Mouse (Mus musculus) testis, postnatal 14 days (tissue): ENCODE data around the gene Afm.

Experiments used
- DNase-seq: peaks from one replicate; pipeline ENCODE4 v3.0.0; 2021; ENCODE audit warnings: low spot score

The Afm gene

DNA sequence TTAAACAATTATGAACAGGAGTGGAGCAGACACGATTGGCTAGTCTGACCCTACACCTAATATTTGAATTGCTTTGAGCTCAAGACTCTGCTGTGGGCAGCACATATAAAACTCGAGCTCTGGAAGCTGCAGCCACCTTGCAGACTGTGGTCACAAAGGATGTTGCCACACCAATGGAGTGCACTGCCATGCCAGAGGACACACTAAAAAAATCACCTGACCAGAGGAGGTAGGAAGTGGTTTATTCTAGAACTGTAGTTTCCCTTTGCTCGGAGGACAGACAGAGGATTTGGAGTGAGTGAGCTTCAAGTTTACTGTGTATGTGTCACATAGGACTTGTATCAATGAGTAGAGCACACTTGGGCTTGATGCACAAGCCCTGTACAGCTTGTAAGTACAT, 37.3 kb downstream of the Afm start:
- no peak for DNase-seq

DNA sequence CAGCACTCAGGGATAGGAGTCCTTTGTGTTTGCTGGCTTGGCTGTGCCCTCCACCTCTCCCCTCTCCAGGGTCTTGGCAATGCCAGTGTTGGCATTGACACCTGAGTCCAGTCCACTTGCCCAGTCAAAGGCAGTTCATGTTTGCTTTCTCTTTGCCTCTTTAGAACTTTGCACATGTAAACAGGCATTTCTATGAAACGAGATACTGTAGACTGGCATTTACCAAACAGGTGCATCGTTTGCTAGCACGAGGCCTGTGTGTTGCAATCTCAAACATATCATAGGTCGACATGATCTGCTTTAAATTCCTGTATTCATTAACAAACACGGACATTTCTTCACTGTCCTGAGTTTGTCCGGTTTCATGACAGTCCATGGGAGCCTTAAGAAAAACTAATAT, 42.0 kb downstream of the Afm start, which contains the start of gene 5830473C10Rik:
Gene 5830473C10Rik, plus strand, starts transcription at position 365 of the 400 bp plus-strand sequence.
- DNase-seq = no peak

DNA sequence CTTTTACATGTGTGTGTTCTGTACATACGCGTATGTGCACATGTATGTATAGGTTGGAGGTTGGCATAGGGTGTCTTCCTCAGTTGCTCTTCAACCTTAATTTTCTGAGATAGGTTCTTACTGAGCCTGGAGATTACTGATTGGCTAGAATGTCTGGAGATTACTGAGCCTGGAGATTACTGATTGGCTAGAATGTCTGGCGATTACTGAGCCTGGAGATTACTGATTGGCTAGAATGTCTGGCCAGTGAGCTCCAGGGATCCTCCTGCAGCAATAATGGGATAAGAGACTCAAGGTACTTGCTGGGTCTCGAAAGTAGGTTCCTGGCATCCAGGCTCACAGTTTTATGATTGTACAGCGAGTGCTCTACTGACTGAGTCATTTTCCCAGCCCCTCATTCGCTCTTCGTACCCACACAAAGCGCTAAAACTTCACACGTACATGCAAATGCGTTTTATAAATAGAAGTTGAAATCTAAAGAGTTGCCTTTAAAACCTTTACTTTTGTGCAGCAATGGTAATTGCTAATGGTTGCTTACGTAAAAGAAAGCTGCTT, 43.1 kb downstream of the Afm start:
- no peak for DNase-seq

DNA sequence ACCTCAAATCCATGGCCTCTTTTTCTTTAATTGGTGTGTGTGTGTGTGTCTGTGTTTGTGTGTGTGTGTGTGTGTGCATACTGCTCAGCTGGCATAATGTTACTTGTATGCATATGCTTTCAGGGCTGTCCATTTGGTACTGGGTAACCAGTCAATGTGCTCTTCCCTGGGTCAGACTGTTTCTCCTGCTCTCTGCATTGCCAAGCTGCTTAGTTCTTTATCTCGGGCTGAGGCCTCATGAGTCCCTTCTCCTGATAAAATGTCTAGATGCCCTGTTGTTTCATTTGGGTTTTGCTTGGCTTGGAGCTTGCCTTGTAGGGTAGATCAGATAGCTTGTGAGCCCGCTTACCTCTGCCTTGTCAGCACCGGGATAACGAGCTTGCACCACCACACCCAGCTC, 44.1 kb downstream of the Afm start:
- DNase-seq = no peak

DNA sequence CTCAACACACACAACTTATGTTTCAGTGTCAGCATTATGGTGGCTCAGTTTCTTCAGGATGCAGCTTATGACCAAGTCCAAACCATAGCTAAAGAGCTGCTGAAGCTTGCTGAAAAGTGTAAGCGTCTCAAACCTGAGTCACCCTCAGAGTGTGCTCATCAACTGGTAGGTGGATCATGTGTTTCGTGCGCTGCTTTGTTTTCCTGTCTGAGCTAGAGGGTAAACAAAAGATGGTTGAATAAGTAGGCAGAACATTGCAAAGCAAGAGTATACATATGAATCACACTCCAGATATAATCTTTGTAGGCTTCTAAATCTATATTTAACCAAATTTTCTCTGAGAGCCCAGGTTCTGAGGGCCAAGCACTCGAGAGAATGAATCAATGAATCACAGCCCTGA, 45.4 kb downstream of the Afm start:
- DNase-seq = no peak

DNA sequence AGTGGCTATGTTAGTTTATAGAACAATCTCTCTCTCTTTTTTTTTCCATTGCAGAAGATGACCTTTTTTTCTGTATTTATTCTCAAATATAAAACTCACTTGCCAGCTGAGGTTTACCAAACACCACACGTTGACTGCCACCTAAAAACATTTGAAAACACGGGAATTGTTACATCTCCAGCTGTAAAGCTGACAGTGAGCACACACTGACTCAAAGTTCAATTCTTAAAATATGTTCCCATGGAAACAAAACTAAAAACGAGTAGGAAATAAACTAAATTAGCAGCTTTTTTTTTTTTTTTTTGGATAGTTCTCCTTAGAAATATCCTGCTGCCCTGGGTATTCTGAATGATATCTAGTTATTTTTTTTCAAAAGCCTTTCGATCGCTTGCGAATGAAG, 46.5 kb downstream of the Afm start:
- no peak for DNase-seq

DNA sequence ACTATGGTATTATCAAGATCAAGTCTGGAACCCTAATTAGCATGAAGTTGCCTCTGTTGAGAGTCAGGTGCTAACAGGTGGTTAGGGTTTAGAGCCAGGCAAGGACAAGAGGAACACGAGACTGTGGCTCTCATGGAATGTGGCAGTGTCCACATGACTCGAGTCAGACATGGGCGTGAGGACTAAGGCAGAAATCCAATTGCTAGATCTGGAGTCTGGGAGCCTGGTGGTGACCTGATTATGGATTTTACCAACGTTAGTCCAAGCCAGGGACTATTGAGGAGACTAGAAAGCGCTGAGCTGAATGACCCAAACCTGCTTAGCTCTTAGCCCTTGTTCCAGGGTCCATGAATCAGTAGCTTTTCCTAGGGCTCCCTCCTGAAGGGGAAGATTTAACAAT, 49.1 kb downstream of the Afm start:
- no peak for DNase-seq

DNA sequence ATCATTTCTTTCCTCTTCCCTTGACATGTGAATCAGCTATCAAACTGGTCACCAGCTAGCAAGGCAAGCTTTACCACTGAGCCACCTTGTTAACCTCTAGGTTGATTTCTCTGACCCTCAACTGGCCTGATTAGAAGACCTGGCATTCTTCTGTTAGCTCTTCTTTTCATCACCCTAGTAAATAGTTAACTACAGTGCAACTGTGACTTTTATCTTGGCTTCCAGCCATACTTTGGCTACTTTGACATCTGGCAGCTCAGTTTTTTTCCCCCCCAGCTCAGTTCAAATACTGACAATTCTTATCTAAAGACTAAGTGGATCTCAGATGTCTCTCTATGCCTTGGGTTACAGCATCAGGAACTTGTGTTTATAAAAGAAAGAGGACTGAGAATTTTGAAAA, 49.6 kb downstream of the Afm start:
- no peak for DNase-seq

DNA sequence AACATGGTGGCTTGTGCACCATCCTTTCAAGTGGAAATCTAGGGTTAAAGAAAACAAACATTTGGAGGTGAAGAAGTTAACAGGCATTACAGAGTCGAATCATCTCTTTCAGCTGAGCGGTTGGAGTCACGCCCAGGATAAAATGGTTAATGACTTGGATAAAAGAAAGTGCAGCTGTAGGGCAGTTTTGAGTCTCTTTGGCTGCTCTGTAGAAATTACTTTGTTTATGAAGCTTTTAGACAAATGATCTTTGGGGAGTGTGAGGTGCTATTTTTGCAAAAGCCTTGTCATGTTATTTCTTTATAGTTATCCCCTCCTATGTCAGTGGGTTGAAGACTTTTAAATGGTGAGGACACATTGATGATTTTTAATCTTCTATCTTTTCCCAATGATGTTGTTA, 52.5 kb downstream of the Afm start:
- DNase-seq = no peak

DNA sequence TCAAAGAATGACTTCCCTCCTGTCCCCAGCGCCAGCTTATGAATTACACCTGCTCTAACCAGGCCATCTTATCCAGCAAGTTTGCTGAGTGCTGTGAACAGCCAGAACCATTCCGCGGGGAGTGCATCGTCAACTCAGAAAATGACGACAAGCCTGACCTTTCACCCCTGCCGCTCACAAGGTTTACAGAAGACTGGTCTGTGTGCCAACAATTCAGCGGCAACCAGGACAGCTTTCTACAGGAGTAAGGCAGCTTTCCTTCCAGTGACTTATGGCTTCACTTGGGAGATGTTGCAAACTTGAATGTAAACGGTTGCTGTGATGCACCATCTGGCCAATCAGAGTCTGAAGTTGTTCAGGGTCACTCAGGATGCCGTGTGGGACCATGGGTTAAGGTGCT, 59.0 kb downstream of the Afm start:
- no peak for DNase-seq

DNA sequence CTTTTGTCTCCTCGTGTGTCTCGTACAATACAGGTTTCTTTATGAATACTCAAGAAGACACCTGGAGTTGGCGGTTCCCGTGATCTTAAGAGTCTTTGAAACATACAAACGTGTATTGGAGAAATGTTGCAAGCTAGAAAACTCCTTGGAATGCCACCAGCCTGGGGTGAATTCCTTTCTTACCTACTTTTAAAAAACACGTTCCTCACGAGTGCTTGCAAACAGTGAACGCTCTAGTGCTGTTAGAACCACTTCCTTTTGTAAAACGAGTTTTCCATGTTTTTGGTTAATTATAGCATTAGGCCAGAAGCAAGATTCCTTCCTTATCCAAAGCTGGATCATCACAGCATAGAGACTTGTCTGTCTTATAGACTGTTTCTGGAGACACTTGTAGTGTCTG, 60.8 kb downstream of the Afm start:
- no peak for DNase-seq

DNA sequence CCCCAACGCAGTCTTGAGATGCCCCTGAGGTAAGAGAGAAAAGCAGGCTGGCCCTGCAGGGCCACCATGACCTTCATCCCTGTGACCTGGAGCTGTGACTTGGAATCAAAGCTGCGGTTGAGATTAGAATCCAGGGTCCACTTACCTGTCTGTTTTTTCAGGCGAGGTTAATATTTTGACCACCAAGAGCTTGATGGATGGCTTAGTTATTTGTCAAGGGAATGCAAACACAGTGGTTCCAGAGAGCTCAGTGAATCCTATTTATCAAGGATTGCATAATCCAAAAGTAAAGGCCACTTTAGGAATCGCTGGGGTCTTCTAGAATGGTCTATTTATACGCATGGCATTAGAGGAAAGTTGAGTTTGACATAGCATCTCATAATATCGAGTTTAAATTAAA, 63.4 kb downstream of the Afm start:
- DNase-seq = no peak

DNA sequence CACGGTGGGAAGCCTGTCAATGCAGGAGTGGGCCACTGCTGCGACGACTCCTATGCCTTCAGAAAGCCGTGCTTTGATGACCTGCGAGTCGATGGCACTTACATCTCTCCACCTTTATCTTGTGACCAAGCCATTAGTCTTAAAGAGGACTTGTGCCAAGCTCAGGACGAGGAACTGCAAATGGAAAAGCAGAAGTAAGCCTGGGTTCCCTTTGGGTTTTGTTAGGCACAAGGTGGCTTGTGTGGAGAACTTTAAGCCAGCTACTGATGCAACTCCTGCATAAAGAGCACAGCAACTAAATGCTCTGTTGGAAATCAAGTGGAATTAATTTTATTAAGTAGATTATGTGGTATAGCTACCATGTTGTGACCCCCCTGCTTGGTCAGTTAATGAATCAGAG, 66.1 kb downstream of the Afm start:
- DNase-seq = no peak

DNA sequence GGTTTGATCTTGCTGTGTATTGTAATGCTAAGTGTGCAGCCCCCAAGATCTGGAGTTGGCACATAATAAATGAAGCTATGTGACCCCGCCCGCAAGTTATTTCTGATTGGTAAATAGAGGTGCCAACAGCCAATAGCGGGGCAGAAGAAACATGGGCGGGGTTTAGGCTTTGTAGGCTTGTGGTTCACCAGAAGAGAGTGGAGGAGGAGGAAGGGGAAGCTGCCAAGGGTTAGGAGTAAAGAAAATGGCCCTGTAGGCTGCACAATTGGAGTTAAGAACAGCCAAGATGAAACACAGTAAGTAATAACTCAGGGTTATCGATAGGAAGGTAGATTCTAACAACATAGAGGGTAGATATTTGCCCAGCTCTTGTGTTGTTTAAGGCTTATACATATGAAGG, 67.8 kb downstream of the Afm start:
- DNase-seq = no peak

DNA sequence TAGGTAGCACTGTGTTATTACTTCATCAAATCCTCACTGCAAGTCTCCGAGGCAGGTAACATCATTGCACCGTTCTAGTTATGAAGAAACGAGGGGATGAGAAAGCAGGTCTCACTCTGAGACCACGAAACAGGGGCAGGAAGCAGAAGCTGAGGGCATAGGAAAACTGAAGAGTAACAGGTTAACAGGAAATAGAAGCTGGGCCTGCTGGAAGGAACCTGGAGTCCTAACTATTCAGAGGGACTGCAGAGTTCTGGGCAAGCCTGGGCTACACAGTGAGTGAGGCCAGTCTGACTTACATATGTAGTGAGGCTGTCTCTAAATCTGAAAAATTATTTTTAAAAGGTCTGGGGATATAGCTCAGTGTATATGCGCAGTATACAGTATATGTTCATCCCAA, 69.4 kb downstream of the Afm start:
- DNase-seq = no peak

DNA sequence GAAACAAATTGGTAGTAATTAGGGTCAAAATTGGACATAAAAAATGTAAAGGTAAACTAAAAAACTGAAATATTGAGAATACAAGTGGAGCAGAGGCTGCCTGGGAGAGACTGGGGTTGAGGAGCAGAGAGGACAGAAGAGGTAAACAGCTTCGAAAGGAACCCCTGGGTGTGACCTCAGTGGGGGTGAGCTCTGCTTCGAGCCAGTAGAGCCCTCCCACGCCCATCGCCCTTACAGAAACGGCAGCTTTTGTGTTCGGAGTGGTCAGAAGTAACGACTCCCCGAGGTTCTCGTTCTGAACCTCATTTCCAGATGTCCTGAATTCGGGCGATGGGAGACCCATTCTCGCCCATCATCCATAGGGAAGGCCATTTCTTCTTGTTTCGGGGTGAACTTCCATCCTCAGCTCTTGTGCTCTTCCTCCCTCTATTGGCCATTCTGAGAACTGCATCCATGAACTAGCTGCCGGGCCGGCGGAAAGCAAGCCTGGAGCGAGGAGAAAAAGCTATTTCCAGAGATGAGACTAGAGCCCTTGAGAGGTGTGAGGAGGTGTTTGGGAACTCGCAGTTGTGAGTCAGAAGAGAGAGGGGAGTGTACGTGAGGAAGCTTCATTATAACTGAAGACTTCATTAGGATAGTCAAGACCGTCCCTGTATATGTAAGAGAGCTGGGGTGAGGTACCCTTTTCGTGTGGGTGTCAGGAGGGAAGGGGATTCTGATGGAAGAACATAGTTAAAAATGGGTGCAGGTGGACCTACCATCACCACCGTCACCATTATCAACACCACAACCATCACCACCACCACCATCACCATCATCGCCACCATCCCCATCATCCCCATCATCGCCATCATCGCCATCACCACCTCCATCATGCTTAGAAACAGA, 70.2 kb downstream of the Afm start:
- peak; percentile 59 for DNase-seq

DNA sequence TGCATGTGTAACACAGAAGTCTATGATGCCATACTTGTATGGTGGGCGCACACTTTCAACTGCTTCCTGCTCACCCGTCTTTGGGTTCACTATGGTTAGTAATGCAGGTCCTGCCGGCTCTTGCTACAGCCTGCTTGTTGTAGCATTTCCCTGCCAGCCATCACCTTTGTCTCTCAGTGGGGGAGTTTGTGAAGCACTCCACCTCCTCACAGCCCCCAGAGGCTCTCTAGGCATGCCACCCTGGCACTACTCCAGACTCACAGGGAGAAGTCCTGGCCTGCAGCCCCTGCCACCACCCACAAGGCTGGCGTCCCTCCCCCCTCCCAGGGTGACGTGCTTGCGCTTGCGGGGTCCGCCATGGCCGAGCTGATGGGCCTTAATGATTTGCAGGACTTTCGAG, 71.9 kb downstream of the Afm start:
- no peak for DNase-seq

DNA sequence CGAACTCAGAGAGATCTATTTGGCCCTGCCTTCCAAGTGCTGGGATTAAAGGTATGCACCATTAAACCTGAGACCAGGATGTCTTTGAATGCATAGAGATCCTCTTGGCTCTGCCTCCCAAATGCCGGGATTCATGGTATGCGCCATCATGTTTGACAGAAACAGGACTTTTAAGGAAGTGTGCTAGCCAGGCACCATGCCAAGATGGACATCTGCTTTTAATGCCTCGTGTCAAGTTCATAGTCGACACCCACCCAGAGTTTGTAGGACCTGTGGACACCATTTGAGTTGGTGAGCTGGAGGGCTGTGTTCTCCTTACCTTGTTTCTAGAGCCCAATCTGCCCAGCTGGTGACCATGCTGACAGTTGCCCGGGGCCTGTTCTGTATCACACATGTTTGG, 73.2 kb downstream of the Afm start:
- DNase-seq = no peak

DNA sequence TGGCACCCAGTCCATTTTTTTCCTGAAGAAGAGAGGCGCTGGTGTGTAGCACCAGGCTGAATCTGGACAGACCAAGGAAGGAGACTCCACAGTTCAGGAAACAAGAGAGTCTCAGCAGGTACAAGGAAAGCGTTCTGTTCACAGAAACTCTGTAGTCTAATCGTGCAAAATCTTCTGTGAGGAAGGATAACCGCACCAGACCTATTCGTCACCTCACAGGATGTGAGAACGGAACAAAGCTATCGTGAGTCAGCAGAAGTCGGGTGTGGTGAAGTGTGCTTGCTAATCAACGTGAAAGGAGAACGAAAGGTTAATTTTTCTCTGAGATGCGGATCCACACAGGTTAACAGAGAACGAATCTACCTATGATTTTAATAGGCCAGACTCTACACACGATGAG, 76.2 kb downstream of the Afm start:
- DNase-seq = no peak

DNA sequence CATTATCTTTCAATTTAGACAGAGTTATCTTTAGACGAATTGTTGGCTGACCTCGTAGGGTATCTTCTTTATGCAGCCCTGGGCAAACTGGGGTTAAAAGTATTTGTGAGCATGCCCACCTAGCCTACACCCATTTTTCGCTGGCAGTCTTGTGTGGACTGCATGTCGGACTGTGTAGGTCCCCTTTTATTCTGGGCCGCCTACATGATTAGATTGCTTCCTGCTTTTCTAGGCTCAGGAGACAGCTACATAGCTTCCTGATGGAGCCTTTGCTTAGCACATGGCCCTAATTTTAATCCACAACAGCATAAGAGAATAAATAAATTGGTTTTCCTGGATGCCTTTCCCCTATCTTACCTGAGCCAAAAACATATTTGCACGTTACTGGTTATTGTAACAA, 77.4 kb downstream of the Afm start:
- no peak for DNase-seq

DNA sequence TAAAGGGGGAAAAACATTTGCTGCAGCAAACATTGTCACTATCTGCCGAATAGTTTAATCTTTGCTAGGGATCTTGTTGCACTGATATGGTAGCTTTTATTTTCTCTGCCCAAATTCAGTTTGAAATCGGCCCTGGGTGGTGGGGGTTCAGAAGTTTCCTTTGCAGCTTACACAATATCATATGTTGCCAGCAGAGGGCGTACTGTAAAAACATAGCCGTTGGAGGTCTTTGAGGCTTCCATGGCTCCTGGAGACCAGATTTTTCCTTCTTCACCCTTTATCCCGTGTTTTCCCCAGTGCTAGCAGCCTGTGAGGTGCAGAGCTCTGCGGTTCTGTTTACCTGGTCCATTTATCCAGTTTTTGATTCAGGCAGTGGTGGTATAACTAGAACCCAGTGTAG, 82.7 kb downstream of the Afm start:
- no peak for DNase-seq
